Mouse (Mus musculus): Measurements from ENCODE around the gene Lancl2. TPM values are rescaled to one million over a fixed set of nuclear protein-coding genes. Genes with fewer than 3 reads are reported as not detected.

Gene Lancl2
- polyA plus RNA-seq, 1 experiment from 2014 or later, result 19.5 TPM

GRCm38 (mm10) chr6:57743333-57743732, 41.0 kb downstream of the Lancl2 start:
- Histone ChIP-seq H3K4me1 (replicated peaks) (no peaks in the 10 kb centered on the region), H3K4me2 (replicated peaks) (no peak overlapping the region), H3K27ac (no peak overlapping the region), H3K27me3 (replicated peaks) (no peaks in the 10 kb centered on the region), H3K9ac (no peak overlapping the region), H3K36me3 (no peaks in the 10 kb centered on the region), H3K9me3 (no peaks in the 10 kb centered on the region), H3K4me3 (replicated peaks) (no peak overlapping the region)
- 0 out of 2 replicates have a peak, but pooled peaks have one; percentile 67 for ATAC-seq
- 80% methylated on average over 2 of the region's 2 CpGs for WGBS

DNA sequence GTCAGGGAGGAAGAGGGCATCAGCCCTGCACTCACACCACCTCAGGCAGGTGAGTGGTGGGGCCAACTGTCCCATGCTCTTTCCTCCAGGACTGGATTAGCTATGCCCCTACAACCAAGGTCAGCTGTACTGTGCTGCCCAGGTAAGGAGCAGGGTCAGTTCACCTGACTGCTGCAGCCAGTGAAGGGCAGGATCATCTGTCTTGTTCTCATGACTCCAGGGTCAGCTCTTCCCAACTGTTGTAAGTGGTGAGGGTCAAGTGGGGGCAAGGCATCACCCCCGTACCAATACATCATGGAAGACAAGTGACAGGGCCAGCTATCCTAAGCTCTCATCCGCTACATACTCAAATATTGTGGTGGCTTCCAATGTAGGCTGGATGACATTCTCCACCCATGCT, 41.8 kb downstream of the Lancl2 start:
- H3K36me3 ChIP-seq, result no peaks in the 10 kb centered on the region
- H3K4me3 ChIP-seq (replicated peaks), result no peak overlapping the region
- ATAC-seq, result no peak
- 87% methylated on average over 2 of the region's 2 CpGs for WGBS
- H3K9me3 ChIP-seq, result no peaks in the 10 kb centered on the region
- no peak overlapping the region for H3K4me2 ChIP-seq (replicated peaks)
- H3K27me3 ChIP-seq (replicated peaks), result no peaks in the 10 kb centered on the region
- H3K27ac ChIP-seq, result no peak overlapping the region
- H3K9ac ChIP-seq, result no peak overlapping the region
- H3K4me1 ChIP-seq (replicated peaks), result no peaks in the 10 kb centered on the region

- Histone ChIP-seq H3K9ac (no peak overlapping the region), H3K4me2 (replicated peaks) (no peak overlapping the region), H3K9me3 (no peaks in the 10 kb centered on the region), H3K36me3 (no peaks in the 10 kb centered on the region), H3K27me3 (replicated peaks) (no peaks in the 10 kb centered on the region), H3K4me1 (replicated peaks) (no peaks in the 10 kb centered on the region), H3K4me3 (replicated peaks) (no peak overlapping the region), H3K27ac (no peak overlapping the region)
- peak; percentile 73; the same call in 1 of the 2 replicates for ATAC-seq
- 84% methylated on average over 4 of the region's 4 CpGs for WGBS
These were observed 42.8 kb downstream of the Lancl2 start for GRCm38 (mm10) chr6:57744974-57745747.

DNA sequence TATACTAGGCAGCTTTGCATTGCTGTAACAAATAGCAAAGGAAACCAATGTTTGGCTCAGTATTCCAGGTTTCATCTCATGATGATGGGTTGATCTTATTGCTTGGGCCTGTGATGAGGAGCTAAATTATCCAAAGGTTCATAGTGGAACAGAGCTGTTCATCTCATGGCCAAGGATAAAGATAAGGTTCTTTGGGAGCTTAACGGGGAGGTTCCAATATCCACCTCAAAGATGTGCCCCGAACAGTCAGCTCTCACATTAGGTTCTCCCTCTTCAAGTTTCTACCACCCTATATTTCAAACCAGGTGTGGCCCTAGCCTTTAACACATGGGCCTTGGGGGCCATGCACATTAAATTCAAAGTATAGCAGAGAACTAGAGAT, 43.4 kb downstream of the Lancl2 start:
- Histone ChIP-seq H3K9me3 (no peaks in the 10 kb centered on the region), H3K4me1 (replicated peaks) (no peaks in the 10 kb centered on the region), H3K4me3 (replicated peaks) (no peak overlapping the region), H3K4me2 (replicated peaks) (no peak overlapping the region), H3K36me3 (no peaks in the 10 kb centered on the region), H3K9ac (no peak overlapping the region), H3K27ac (no peak overlapping the region), H3K27me3 (replicated peaks) (no peaks in the 10 kb centered on the region)
- 92% methylated on average over 2 of the region's 2 CpGs for WGBS
- ATAC-seq, result peak; percentile 25; the same call in 1 of the 2 replicates

- H3K9ac ChIP-seq, result no peak overlapping the region
- H3K9me3 ChIP-seq, result no peaks in the 10 kb centered on the region
- H3K27me3 ChIP-seq (replicated peaks), result no peaks in the 10 kb centered on the region
- WGBS, result 93% methylated on average over 9 of the region's 9 CpGs
- no peaks in the 10 kb centered on the region for H3K36me3 ChIP-seq
- H3K27ac ChIP-seq, result no peak overlapping the region
- no peak overlapping the region for H3K4me2 ChIP-seq (replicated peaks)
- no peak for ATAC-seq
- no peak overlapping the region for H3K4me3 ChIP-seq (replicated peaks)
- H3K4me1 ChIP-seq (replicated peaks), result no peaks in the 10 kb centered on the region
These were observed 51.8 kb downstream of the Lancl2 start for GRCm38 (mm10) chr6:57753962-57754759.

DNA sequence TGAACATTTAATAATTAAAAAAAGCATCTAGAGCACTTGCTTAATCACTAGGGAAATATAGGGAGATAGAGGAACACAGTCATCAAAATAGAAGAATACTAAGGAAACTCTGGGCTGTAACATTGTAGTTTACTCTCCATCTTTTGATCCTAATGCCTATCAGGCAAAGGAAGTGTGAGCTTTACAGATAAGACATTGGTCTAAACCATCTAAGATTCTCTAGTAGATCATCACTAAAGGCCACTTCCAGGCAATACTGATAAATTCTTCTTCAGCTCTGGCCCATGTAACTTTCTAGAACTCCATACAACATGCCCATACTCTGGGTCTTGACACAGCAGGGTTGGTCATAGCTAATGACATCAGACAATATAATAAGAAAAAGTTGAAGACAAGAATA, 60.7 kb downstream of the Lancl2 start:
- Histone ChIP-seq H3K4me1 (replicated peaks) (no peaks in the 10 kb centered on the region), H3K27ac (no peak overlapping the region), H3K27me3 (replicated peaks) (no peaks in the 10 kb centered on the region), H3K4me2 (replicated peaks) (no peak overlapping the region), H3K9ac (no peak overlapping the region), H3K4me3 (replicated peaks) (no peak overlapping the region), H3K36me3 (0 out of 2 replicates have a peak, but pooled peaks cover 5% of the 10 kb centered on the region), H3K9me3 (no peaks in the 10 kb centered on the region)
- ATAC-seq, result no peak

GRCm38 (mm10) chr6:57765095-57765878, 62.9 kb downstream of the Lancl2 start:
- H3K9me3 ChIP-seq, result no peaks in the 10 kb centered on the region
- ATAC-seq, result no peak
- H3K4me3 ChIP-seq (replicated peaks), result no peak overlapping the region
- no peak overlapping the region for H3K27ac ChIP-seq
- no peaks in the 10 kb centered on the region for H3K4me1 ChIP-seq (replicated peaks)
- WGBS, result 60% methylated on average over 3 of the region's 3 CpGs
- H3K4me2 ChIP-seq (replicated peaks), result no peak overlapping the region
- 0 out of 2 replicates have a peak, but pooled peaks cover 4% of the 10 kb centered on the region for H3K36me3 ChIP-seq
- no peaks in the 10 kb centered on the region for H3K27me3 ChIP-seq (replicated peaks)
- no peak overlapping the region for H3K9ac ChIP-seq

DNA sequence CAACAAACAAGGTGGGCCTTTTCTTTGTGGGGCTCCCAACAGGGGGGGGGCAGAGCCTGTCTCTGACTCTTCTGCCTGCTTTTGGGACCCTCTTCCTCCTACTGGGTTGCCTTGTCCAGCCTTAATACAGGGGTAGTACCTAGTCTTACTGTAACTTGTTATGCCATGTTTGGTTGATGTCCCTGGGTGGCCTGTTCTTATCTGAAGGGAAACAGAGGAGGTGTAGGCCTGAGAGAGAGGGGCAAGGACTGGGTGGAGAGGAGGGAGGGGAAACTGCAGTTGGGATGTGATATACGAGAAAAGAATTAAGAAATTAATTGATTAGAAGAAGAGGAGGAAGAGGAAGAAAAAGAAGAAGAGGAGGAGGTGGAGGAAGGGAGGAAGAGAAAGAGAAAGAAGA, 63.9 kb downstream of the Lancl2 start:
- Histone ChIP-seq H3K9me3 (no peaks in the 10 kb centered on the region), H3K9ac (no peak overlapping the region), H3K4me2 (replicated peaks) (no peak overlapping the region), H3K27me3 (replicated peaks) (no peaks in the 10 kb centered on the region), H3K27ac (no peak overlapping the region), H3K36me3 (no peaks in the 10 kb centered on the region), H3K4me3 (replicated peaks) (no peak overlapping the region), H3K4me1 (replicated peaks) (no peaks in the 10 kb centered on the region)
- 100% methylated on average over 1 of the region's 1 CpGs for WGBS
- peak; percentile 77; the same call in 1 of the 2 replicates for ATAC-seq

- no peaks in the 10 kb centered on the region for H3K9me3 ChIP-seq
- H3K4me2 ChIP-seq (replicated peaks), result no peak overlapping the region
- no peaks in the 10 kb centered on the region for H3K36me3 ChIP-seq
- H3K4me1 ChIP-seq (replicated peaks), result no peaks in the 10 kb centered on the region
- H3K9ac ChIP-seq, result no peak overlapping the region
- H3K27me3 ChIP-seq (replicated peaks), result no peaks in the 10 kb centered on the region
- peak; percentile 64; the same call in 1 of the 2 replicates for ATAC-seq
- no peak overlapping the region for H3K27ac ChIP-seq
- no peak overlapping the region for H3K4me3 ChIP-seq (replicated peaks)
- 45% methylated on average over 8 of the region's 8 CpGs for WGBS
These were observed 65.0 kb downstream of the Lancl2 start for GRCm38 (mm10) chr6:57767112-57767868.

DNA sequence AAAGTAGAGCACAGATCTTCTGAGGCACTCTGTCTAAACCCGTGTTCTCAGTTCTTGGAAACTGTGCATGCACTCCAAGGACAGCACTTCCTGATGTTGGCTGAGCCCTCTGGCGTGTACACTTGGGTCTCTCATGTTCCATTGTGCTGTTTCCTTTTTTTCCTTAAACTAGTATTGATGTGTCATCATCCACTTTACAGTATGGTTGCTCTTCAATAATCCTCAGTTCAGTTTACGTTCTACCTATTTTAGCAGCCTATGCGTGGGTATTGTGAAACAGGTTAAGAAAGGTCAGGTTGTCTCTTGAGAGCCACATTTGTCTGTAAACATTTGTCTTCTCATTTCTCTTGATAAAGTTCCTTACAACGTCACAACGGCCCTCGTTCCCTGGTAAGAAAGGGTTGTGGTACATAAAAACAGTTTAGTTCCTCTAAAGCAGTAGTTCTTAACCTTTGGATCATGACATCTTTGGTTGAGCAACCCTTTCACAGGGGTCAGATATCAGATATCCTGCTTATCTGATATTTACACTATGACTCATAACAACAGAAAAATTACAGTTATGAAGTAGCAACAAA, 66.7 kb downstream of the Lancl2 start:
- WGBS, result 69% methylated on average over 7 of the region's 7 CpGs

DNA sequence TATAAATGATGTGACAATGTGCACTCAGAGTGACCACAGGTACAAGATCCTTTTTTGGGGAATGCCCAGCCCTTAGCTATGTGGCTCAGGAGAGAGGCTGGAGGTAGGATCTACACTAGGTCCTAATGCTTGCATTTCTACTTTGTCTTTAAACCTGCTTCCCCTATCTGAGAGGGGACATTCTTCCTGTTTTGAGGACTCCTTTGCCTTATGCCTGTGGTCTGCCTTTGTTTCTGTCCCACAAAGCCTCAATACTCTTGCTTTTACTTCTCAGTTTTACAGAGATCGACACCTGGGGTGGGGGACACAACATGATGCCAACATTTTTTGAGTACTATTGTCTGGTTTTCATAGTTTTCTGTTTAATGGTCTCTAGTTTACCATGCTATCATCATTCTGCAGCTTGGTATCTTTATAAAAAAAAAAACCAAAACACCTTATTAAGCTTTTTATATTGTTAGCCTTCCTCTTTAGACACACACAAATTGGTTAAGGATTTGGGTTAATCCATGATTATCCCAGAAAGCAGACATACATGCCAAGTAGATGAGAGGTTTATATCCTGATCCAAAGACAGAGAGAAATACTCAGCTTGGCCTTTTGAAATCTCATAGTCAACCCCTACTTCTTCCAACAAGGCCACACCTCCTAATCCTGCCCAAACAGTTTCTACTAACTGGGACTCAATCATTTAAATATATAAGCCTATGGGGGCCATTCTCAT, 68.3 kb downstream of the Lancl2 start:
- Histone ChIP-seq H3K27me3 (replicated peaks) (no peaks in the 10 kb centered on the region), H3K4me3 (replicated peaks) (no peak overlapping the region), H3K4me1 (replicated peaks) (no peaks in the 10 kb centered on the region), H3K9me3 (no peaks in the 10 kb centered on the region), H3K4me2 (replicated peaks) (no peak overlapping the region), H3K9ac (no peak overlapping the region), H3K36me3 (no peaks in the 10 kb centered on the region), H3K27ac (no peak overlapping the region)
- 90% methylated on average over 1 of the region's 1 CpGs for WGBS
- no peak for ATAC-seq

More for the DNA sequence above, 66.7 kb downstream of the Lancl2 start:
- H3K4me1 ChIP-seq (replicated peaks), result no peaks in the 10 kb centered on the region
- H3K27me3 ChIP-seq (replicated peaks), result no peaks in the 10 kb centered on the region
- no peaks in the 10 kb centered on the region for H3K36me3 ChIP-seq
- ATAC-seq, result no peak
- H3K4me2 ChIP-seq (replicated peaks), result no peak overlapping the region
- H3K9ac ChIP-seq, result no peak overlapping the region
- no peak overlapping the region for H3K27ac ChIP-seq
- H3K9me3 ChIP-seq, result no peaks in the 10 kb centered on the region
- H3K4me3 ChIP-seq (replicated peaks), result no peak overlapping the region

All from intestine, embryonic 15.5 days (tissue).